Mouse (Mus musculus) C2C12 (cell line): ENCODE results near the gene Auh.

Experiments
- CTCF ChIP-seq: IDR thresholded peaks from one replicate; pipeline ENCODE4 v1.5.1; 2011; ENCODE audit not compliant: control insufficient read depth, insufficient read depth, insufficient read length
- MAX ChIP-seq: IDR thresholded peaks from one replicate; pipeline ENCODE4 v1.6.1; 2011; ENCODE audit warnings: mild to moderate bottlenecking, control low read depth
- MYOD1 ChIP-seq: IDR thresholded peaks from one replicate; pipeline ENCODE4 v1.6.1; 2011; ENCODE audit warnings: low read depth; ENCODE audit not compliant: control insufficient read depth, insufficient read length
- USF1 ChIP-seq: IDR thresholded peaks from one replicate; pipeline ENCODE4 v1.6.1; 2011; ENCODE audit warnings: low read depth, mild to moderate bottlenecking, control low read depth, moderate library complexity

DNA sequence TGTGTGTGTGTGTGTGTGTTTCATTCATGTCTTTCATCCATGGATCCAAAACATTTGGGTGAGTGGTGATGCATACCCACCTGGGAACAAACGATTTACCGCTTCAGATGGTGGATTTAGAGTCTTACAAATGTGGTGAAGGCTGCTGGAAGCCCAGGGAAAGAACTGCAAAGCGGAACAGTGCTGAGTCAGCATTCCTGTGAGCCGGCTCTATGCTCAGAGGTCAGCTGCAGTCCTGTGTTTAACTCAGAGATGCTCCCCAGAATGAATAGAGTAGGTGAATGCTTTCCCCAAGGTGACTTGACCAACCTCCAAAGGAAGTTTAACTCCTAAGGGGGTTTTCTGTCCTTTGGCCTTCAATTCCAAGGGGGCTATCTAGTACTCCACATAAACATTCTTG, 18.1 kb upstream of the Auh start:
- TF ChIP-seq MAX (no peak), MYOD1 (no peak), CTCF (no peak), USF1 (no peak)
